Mouse (Mus musculus) heart, embryonic 14.5 days (tissue): ENCODE data around the gene Osbpl2. TPM values are rescaled to one million over a fixed set of nuclear protein-coding genes. Genes with fewer than 3 reads are reported as not detected.

Experiments
- ATAC-seq: fragments of 200-750 bp; cut with Nextera tagmentation; 2 replicates; pipeline ENCODE4 v1.8.0; 2017; ENCODE audit warnings: low read depth, moderate TSS enrichment; ENCODE audit not compliant: insufficient number of reproducible peaks, insufficient read depth, low FRiP score
- H3K27ac ChIP-seq, 2 experiments: fragments of 200-500 bp in 1 of 2; fragments of 300-500 bp in 1 of 2; sonication (generic) in 1 of 2; replicated peaks in 1 of 2; 2 replicates each; pipeline ENCODE4 v1.5.1; 2012 to 2014; ENCODE audit warnings: low read depth in 2 of 2, low read length in 2 of 2, control low read depth in 1 of 2, mild to moderate bottlenecking in 1 of 2, mixed read lengths in 1 of 2; ENCODE audit not compliant: control insufficient read depth in 1 of 2, insufficient read depth in 1 of 2
- H3K27me3 ChIP-seq: fragments of 300-500 bp; sonication (generic); 2 replicates; pipeline ENCODE4 v1.6.1; 2014; ENCODE audit warnings: mild to moderate bottlenecking, low read length, control low read depth; ENCODE audit not compliant: control insufficient read depth, insufficient read depth
- H3K36me3 ChIP-seq: fragments of 300-500 bp; sonication (generic); 2 replicates; pipeline ENCODE4 v1.6.1; 2014; ENCODE audit warnings: mild to moderate bottlenecking, control low read depth, low read length, mixed read lengths; ENCODE audit not compliant: control insufficient read depth, insufficient read depth
- H3K4me1 ChIP-seq, 2 experiments: fragments of 200-500 bp in 1 of 2; fragments of 300-500 bp in 1 of 2; sonication (generic) in 1 of 2; 2 replicates each; pipeline ENCODE4 v1.6.1; 2012 to 2014; ENCODE audit warnings: low read length in 2 of 2, control low read depth in 1 of 2, mixed read lengths in 1 of 2; ENCODE audit not compliant: control insufficient read depth in 2 of 2, insufficient read depth in 2 of 2
- H3K4me2 ChIP-seq: fragments of 300-500 bp; sonication (generic); 2 replicates; pipeline ENCODE4 v1.6.1; 2014; ENCODE audit warnings: mild to moderate bottlenecking, low read length
- H3K4me3 ChIP-seq, 2 experiments: fragments of 200-500 bp in 1 of 2; fragments of 300-500 bp in 1 of 2; sonication (generic) in 1 of 2; 2 replicates each; pipeline ENCODE4 v1.5.1; 2012 to 2014; ENCODE audit warnings: low read length in 2 of 2, mild to moderate bottlenecking in 2 of 2, control low read depth in 1 of 2, low read depth in 1 of 2, moderate library complexity in 1 of 2; ENCODE audit not compliant: control insufficient read depth in 1 of 2, insufficient read depth in 1 of 2
- H3K9ac ChIP-seq: fragments of 300-500 bp; sonication (generic); 2 replicates; pipeline ENCODE4 v1.6.1; 2014; ENCODE audit warnings: mild to moderate bottlenecking, low read length
- H3K9me3 ChIP-seq: fragments of 300-500 bp; sonication (generic); 2 replicates; pipeline ENCODE4 v1.6.1; 2016; ENCODE audit warnings: low read length, control low read depth; ENCODE audit not compliant: control insufficient read depth
- WGBS: fragments of 180-500 bp; shearing (Covaris S2); extraction: QIAGEN DNeasy Blood & Tissue Kit; methylation state at CpG from one replicate; pipeline ENCODE4 v1.1.7; 2014; 5-methylcytosine and 5-hydroxymethylcytosine counted together
- polyA plus RNA-seq: library from polyadenylated mRNA; unstranded; fragments of >200 nt; fragmentation: Nextera tagmentation; extraction: Ambion mirVana; gene quantifications from 2 replicates; pipeline ENCODE4 v1.2.1, GENCODE M21; 2014

The Osbpl2 gene
- polyA plus RNA-seq, 1 experiment from 2014 or later: 40.5 TPM

DNA sequence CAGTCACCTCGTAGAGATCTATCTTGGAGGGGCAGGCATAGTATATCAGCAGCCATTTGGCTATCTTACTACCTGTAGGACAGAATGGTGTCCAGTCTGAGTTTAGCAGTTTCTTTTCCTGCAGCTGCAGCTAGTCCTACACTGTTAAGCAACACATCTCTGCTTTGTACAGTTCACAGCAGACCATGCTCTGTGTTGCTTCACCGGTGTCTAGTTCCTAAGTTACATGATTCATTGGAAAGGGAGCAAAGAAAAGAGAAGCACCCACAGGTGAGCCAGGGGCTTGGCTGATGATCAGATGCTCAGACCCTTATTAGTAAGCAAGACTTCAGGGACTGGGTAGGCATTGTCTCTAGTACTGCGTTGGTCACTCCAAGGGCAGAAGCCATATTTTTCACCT, 14.8 kb downstream of the Osbpl2 start:
- no peak overlapping the region for H3K4me2 ChIP-seq
- H3K36me3 ChIP-seq: peaks cover 14% of the 10 kb centered on the region; the same call in 1 of the 2 replicates
- no peak overlapping the region for H3K4me3 ChIP-seq
- H3K9ac ChIP-seq: no peak overlapping the region
- WGBS: 74% methylated on average over 3 of the region's 3 CpGs
- no peaks in the 10 kb centered on the region for H3K9me3 ChIP-seq
- peak overlapping the region; percentile 45 to 51; a peak in 2 of 4 replicates for H3K27ac ChIP-seq
- 0 out of 4 replicates have a peak, but pooled peaks cover 0 to 7% of the 10 kb centered on the region in 2 experiments for H3K4me1 ChIP-seq
- H3K27me3 ChIP-seq: no peaks in the 10 kb centered on the region
- ATAC-seq: no peak

DNA sequence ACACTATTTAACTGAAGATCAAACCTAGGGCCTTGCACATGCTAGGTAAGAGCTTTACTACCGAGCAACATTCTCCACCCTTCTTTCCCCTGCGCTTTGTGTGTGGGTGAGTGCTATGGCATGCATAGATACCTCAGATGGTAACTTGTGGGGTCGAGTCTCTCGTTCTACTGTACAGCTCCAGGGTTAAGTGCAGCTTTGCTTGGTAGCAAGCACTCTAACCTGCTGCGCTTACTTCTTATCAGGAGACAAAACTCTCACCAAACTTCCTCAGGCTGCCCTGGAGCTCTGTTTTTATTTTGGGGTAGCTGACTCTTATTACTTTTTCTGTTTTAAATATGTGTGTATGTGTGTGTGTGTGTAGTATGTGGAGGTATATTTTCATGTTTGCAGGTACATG, 16.3 kb downstream of the Osbpl2 start:
- ATAC-seq: no peak
- 54% methylated on average over 5 of the region's 5 CpGs for WGBS
- Histone ChIP-seq H3K27ac (peak overlapping the region in 1 of 2 experiments; percentile 19; a peak in 1 of 4 replicates), H3K36me3 (peaks cover 28% of the 10 kb centered on the region), H3K4me1 (0 out of 4 replicates have a peak, but pooled peaks cover 0 to 7% of the 10 kb centered on the region in 2 experiments), H3K9ac (no peak overlapping the region), H3K9me3 (no peaks in the 10 kb centered on the region), H3K4me3 (no peak overlapping the region), H3K4me2 (no peak overlapping the region), H3K27me3 (no peaks in the 10 kb centered on the region)

GRCm38 (mm10) chr2:180146091-180146490, 27.0 kb downstream of the Osbpl2 start:
- Histone ChIP-seq H3K9ac (no peak overlapping the region), H3K4me3 (no peak overlapping the region), H3K27ac (no peak overlapping the region), H3K4me1 (peaks cover 4 to 16% of the 10 kb centered on the region in 2 experiments; a peak in 3 of 4 replicates), H3K36me3 (peaks cover 84% of the 10 kb centered on the region), H3K9me3 (no peaks in the 10 kb centered on the region), H3K27me3 (no peaks in the 10 kb centered on the region), H3K4me2 (no peak overlapping the region)
- ATAC-seq: no peak
- 81% methylated on average over 2 of the region's 2 CpGs for WGBS

DNA sequence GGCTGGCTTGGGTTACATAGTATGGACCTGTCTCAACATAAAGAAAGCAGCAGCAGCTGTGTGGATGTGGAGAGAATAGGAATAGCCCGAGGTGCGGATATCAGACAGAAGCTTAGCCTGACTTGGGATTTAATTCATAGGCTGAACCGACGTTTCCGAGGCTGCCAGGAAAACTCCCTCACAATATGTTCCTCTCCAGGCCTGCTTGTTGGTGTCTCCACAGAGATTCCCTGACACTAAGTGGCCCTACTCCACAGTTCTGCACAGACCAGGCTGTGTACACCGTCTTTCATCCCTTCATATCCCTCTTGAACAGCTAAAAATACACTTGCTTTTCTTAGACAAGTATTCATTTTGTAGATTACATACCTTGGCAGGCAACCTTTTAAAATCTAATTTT, 28.3 kb downstream of the Osbpl2 start:
- ATAC-seq: no peak
- peaks cover 86% of the 10 kb centered on the region for H3K36me3 ChIP-seq
- no peak overlapping the region for H3K4me3 ChIP-seq
- 45% methylated on average over 6 of the region's 6 CpGs for WGBS
- H3K27ac ChIP-seq: peak overlapping the region; percentile 68 to 72
- no peaks in the 10 kb centered on the region for H3K27me3 ChIP-seq
- H3K9ac ChIP-seq: peak overlapping the region; percentile 41; the same call in 1 of the 2 replicates
- H3K4me1 ChIP-seq: peaks cover 4 to 16% of the 10 kb centered on the region in 2 experiments; a peak in 3 of 4 replicates
- no peaks in the 10 kb centered on the region for H3K9me3 ChIP-seq
- peak overlapping the region; percentile 23 for H3K4me2 ChIP-seq

DNA sequence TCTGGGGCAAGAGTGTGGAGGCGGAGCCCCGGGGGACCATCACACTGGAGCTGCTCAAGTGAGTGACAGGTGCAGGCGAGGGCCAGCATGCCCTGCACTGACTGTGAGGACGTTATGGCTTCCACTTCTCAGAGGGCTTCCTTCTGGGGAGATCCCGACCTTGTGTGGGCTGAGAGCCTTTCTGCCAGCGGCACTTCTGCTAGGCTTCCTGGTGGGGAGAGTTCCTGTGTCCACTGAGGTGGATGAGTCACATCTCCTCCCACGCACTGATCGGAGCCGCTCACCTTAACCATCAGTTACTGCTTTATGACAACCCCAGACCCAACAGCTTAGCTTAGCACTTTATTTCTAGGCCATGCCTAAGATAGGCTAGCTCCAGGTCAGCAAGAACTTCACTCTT, 29.4 kb downstream of the Osbpl2 start:
- H3K4me3 ChIP-seq: no peak overlapping the region
- H3K36me3 ChIP-seq: peaks cover 91% of the 10 kb centered on the region
- peaks cover 4 to 16% of the 10 kb centered on the region in 2 experiments; a peak in 3 of 4 replicates for H3K4me1 ChIP-seq
- WGBS: 72% methylated on average over 9 of the region's 9 CpGs
- H3K27me3 ChIP-seq: no peaks in the 10 kb centered on the region
- H3K9ac ChIP-seq: no peak overlapping the region
- H3K27ac ChIP-seq: no peak overlapping the region
- no peak for ATAC-seq
- no peaks in the 10 kb centered on the region for H3K9me3 ChIP-seq
- no peak overlapping the region for H3K4me2 ChIP-seq

DNA sequence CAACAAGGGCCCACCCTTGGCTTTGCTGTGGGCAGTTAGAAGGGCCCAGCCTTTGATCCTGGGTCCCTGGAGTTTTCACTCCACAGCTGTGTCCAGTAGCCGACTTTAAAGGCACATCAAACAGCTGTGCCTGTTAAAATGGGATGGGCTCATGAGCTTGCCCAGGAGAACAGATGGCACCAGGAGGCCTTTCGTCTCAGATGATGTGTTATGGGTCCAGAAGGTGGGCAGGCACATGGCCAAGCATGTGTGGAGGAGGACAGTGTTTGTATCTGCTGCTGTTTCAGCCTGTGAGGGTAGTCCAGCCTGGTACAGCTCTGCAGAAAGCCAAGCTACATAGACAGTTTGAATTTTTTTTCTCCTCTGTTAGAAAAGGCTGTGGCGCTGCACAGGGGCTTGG, 35.7 kb downstream of the Osbpl2 start:
- Histone ChIP-seq H3K27ac (no peak overlapping the region), H3K9me3 (no peaks in the 10 kb centered on the region), H3K4me1 (no peaks in the 10 kb centered on the region), H3K27me3 (no peaks in the 10 kb centered on the region), H3K36me3 (peaks cover 89% of the 10 kb centered on the region), H3K9ac (no peak overlapping the region), H3K4me3 (no peak overlapping the region), H3K4me2 (no peak overlapping the region)
- WGBS: 77% methylated on average over 3 of the region's 3 CpGs
- ATAC-seq: no peak

GRCm38 (mm10) chr2:180158627-180159026, 39.5 kb downstream of the Osbpl2 start:
- ATAC-seq: no peak
- no peak overlapping the region for H3K9ac ChIP-seq
- H3K4me2 ChIP-seq: no peak overlapping the region
- no peaks in the 10 kb centered on the region for H3K4me1 ChIP-seq
- H3K27ac ChIP-seq: no peak overlapping the region
- no peaks in the 10 kb centered on the region for H3K27me3 ChIP-seq
- 86% methylated on average over 3 of the region's 3 CpGs for WGBS
- no peaks in the 10 kb centered on the region for H3K9me3 ChIP-seq
- no peak overlapping the region for H3K4me3 ChIP-seq
- peaks cover 90% of the 10 kb centered on the region for H3K36me3 ChIP-seq

GRCm38 (mm10) chr2:180165855-180166254, 46.7 kb downstream of the Osbpl2 start:
- no peak for ATAC-seq
- Histone ChIP-seq H3K36me3 (peaks cover 35% of the 10 kb centered on the region), H3K9me3 (no peaks in the 10 kb centered on the region), H3K9ac (no peak overlapping the region), H3K4me1 (no peaks in the 10 kb centered on the region; a peak in 1 of 4 replicates), H3K4me2 (no peak overlapping the region), H3K27me3 (no peaks in the 10 kb centered on the region), H3K27ac (no peak overlapping the region), H3K4me3 (no peak overlapping the region)
- WGBS: 87% methylated on average over 2 of the region's 2 CpGs
